Mouse (Mus musculus): Measurements from ENCODE around the gene Tspan12.
"Not testable (repeated sequence)": the region's sequence is repeated elsewhere in the genome, so short reads cannot be mapped to it uniquely, and the experiment has no call there.

Tspan12 gene

DNA sequence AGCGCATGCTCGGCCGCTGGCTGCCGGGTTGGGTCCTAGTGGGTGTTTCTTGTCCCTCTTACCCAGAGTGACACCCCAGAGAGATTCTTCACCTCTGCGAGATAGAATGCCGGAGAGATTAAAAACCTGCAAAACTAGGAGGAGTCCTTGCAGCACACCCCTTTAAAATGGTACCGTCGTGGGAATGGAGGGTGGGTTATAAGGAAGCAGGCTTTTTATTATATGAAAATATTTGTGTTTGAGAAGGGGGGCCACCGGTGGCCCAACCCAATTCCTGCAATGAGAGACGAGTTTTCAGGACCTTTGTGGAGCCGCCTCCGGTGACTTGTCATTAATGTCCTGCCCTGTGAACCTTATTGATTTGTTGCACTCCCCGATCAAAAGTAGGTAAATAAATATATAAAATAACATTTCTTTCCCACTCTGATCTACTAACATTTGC, at the start of gene Tspan12:
Gene Tspan12, minus strand, starts transcription at position 172 of the 442 bp plus-strand sequence.
- DNase-seq, result no peak

- DNase-seq, result no peak
Measured at GRCm38 (mm10) chr6:21894451-21894850, 42.1 kb upstream of the Tspan12 start.

DNA sequence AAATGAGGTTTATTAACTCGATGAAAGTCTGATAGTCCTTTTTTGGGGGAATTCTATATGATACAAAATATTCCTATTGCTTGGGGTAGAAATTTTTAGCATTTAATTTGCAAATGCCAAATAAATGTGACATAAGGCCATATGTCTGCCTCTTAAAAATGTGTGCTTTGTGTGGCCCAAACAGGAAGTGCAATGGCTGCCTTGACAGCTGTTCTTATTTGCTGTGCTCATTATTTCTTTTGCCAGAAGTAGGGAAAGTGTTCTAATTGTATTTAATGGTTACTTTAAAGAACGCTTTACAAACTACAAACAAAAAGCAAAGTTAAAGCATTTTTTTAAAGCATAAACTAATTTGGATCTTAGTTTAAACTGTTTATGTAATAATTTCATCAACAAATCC, 36.8 kb upstream of the Tspan12 start:
- DNase-seq, result no peak

DNA sequence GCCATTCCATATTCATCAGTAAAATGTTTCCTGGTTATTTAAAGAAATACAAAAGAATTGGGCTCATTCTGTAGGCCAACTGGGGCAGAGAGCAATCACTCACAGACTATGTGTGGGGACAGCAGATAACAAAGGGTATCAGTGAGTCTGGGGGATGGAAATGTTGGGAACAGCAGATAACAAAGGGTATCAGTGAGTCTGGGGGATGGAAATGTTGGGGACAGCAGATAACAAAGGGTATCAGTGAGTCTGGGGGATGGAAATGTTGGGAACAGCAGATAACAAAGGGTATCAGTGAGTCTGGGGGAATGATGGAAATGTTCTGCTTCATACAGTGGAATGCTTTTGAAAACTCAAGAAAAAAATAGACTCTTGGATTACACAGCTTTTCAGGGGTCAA, 35.7 kb upstream of the Tspan12 start:
- not testable (repeated sequence) for DNase-seq

- no peak for DNase-seq
Measured at GRCm38 (mm10) chr6:21879496-21879895, 27.2 kb upstream of the Tspan12 start.

- no peak for DNase-seq
Measured at GRCm38 (mm10) chr6:21867310-21867709, 15.0 kb upstream of the Tspan12 start.

DNA sequence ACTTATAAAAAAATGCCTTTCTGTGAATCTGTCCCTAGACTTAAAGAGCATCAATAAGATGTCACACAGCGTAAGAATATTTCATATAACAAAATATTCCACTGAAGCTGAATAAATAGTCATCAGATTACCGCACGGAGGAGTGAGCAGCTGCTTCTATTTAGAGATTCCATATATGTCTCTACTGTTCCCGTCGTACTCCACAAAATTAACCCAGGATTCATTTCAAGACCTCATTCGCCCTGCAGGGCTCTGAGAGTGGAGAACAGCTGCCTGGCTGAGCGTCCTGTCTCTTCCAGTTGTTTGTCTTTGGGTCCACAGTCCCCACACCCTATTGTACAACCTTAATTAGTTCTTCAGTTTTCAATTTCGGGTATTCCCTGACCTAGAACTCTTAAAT, 11.9 kb upstream of the Tspan12 start:
- DNase-seq, result no peak

DNA sequence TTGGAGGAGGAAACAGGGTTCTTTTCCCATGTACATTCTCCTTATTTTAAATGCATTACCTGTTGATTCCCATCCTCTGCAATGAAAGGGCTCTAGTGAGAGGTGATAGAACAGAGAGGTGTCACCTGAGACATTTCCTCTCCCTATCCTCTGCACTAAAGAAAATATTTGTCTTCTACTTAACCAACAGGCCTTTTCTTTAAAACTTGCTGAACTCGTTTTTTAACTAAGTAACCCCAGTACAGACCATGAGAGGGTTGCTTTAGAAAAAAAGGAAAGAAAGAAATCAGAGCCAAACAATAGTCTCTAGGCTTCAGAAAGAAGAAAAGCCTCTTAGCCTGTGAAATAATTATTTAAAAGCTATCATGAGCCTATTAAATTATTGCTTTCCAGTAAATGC, 11.2 kb upstream of the Tspan12 start:
- DNase-seq, result no peak

GRCm38 (mm10) chr6:21861316-21861715, 9.0 kb upstream of the Tspan12 start:
- DNase-seq, result no peak

- DNase-seq, result no peak
Measured at GRCm38 (mm10) chr6:21857843-21858242, 5.5 kb upstream of the Tspan12 start.

DNA sequence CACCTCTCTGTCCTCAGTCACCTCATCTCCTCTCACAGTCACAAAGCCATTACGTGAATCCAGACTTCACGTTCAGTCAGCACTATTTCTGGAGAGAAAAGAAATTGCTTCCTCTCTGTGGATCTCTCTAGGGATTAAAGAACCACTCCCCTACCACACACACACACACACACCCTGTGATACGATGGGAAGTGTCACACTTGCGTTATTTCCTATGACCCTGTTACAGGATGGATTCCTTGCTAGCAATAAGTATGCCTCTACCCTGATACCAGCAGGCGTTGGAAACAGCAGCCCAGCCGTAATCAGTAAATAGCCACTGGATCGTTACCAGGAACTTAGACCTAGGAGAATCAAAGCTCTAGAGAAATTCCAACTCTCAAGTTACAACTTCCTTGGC, 3.6 kb upstream of the Tspan12 start:
- no peak for DNase-seq

DNA sequence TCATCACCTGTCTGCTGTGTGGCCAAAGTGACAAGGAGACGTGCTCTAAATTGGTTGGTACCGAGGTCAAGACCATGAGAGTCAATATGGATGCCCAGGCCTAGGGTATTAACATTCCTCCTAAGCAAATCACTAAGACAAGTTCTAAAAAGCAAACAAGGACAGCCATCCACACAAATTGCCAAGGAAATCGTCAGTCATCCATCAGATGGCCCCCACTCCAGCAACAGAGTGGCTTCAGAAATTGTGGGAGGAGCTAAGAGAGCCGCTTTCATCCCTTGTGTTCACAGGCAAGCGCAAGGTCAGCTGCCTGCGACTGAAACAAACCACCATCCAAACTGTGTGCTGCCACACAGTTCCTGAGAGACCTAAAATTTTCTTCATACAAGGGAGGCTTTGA, 1.0 kb upstream of the Tspan12 start:
- no peak for DNase-seq

- peak; percentile 12 for DNase-seq
Measured at GRCm38 (mm10) chr6:21851596-21852343, 545 bp downstream of the Tspan12 start.

DNA sequence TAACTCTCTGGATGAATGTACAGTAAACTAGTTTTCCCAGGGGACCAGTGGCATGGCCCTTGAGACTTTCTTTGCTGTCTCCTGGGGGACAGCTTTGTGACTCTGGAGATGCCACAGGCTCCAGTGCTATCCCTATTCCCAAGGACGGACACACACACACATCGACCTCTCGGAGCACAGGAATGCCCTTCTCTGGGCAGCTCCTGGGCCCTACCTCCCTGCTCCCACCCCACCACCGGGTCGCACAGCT, 1.0 kb downstream of the Tspan12 start:
- DNase-seq, result no peak

DNA sequence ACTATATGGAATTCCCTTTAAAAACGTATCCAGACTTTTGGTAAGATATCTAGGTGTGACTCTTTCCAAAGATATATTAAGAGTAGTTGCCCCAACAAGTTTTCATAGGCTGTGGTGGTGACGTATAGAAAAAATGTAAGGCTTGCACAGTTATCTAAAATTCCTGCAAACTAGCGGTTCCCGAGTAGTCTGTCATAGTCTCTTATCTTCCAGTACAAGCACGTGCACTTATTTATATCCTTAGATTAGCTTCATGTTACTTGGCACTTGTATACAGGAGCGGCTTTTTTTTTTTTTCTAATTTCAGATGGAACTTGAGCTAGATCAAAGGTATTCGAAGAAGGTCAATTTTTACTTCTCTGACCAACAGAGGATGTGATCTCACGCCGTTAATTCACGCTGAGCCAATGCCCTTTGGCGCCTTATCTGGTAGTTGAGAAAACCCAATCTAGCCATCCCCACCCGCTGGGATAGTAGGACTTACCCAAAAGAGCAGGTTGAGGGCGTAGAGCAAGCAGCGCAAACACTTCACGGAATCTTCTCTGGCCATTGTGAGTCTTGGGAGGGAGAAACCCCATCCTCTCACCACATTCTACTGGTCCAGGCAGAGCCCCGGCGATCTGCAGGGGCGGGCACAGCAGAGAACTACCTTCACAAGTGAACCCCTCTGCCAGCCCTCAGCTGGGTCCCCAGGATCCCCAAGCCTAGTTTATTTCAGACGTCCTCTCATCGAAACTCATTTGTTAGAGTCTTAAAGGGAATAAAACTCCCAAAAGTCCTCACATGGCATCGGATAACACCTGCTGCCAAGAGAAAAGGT, 1.6 kb downstream of the Tspan12 start:
- DNase-seq, result no peak

GRCm38 (mm10) chr6:21848808-21849207, 3.5 kb downstream of the Tspan12 start:
- DNase-seq, result no peak

DNA sequence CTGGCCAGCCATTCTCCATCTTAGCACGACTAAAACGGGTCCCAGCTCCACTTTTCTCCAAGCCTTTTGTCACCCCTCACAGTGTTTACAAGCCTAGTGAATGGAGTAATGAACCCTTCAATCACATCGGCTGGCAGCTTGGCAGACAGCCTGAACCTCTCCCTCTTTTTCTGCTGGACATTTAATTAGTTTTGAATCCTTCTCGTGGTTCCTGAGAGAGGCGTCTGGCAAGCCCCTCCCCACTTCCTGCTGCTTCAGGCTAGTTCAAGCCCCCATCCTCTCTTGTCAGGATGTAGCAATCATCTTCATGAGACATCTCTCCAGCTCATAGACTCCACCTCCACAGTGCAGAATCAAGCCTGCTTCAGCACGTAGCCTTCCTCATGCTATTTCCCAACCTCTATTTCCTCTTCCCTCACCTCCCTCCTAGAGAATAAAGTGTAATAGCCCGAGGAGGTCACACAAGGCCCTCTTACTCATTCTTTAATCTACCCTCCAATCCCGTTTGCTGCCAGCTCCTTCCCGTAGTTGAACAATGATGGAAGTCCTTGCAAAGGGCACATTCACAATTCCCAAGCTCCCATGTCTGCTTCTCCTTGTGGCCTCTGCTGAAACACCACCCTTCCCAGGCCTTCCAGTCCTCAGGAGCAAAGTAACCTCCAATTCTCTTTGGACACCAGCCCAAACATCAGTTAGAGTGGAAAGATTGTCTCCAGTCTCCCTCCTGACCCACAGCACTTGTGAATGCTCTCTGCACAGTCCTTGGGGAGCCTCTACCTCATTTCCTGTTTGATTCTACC, 12.1 kb downstream of the Tspan12 start:
- no peak for DNase-seq

- DNase-seq, result no peak
Measured at GRCm38 (mm10) chr6:21839244-21839814, 13.0 kb downstream of the Tspan12 start.

- no peak for DNase-seq
Measured at GRCm38 (mm10) chr6:21833531-21833930, 18.8 kb downstream of the Tspan12 start.

DNA sequence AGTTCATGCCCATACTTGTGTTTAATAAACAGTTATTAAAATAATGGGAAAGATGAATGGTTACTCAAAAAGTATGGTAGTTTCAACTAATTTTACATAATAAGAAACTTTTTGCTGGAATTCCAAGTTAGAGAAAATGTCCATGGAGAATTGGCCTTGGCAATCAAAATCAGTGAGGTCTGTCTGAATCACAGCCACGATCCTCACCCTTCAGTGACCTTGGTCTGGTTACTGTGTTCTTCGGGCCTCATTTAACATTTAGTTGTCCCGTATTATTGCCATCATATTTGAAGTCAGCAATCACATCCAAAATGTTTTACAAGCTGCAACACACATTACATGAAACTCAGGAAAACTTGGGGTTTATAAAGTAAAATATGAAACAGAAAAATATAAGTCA, 20.4 kb downstream of the Tspan12 start:
- no peak for DNase-seq

GRCm38 (mm10) chr6:21830931-21831330, 21.4 kb downstream of the Tspan12 start:
- DNase-seq, result no peak

DNA sequence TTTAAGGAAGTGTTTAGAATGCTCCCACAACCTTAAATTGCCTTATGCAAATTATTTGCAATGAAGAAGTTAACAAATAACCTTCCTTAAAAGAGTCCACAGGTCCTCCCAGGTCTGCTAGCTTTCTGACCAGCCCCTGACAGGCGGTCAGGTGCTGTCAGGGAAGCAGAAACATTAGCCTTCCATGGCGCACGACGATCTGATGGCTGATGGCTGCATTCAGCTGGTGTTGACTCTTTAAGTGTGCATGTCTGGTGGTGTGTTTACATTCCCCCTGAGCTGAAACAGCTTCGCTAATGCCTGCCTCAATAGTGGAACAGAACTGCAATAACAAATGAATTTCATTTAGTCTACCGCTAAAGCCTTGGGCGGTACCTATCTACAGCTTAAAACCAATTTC, 22.4 kb downstream of the Tspan12 start:
- no peak for DNase-seq

DNA sequence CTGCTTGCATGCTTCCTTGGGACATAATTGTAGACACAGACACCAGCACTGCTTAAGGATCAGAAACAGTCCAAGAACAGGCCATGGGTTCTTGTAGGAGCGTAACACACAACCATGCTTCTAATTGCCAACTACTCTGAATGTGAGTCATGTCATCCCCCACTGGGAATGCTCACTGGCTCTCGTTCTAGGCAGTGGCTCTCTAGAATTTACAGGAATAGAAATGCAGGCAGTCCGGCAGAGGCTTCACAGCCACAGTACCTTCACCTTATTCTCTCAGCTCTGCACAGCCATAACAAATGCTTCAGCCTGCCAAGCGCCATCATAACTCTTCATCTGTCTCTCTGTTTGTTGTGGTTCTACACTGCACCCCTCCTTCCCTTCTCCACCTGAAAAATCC, 23.9 kb downstream of the Tspan12 start:
- DNase-seq, result no peak
